Comparison of ENCODE assay signal across 9 mouse cellular contexts in the genomic region with DNA sequence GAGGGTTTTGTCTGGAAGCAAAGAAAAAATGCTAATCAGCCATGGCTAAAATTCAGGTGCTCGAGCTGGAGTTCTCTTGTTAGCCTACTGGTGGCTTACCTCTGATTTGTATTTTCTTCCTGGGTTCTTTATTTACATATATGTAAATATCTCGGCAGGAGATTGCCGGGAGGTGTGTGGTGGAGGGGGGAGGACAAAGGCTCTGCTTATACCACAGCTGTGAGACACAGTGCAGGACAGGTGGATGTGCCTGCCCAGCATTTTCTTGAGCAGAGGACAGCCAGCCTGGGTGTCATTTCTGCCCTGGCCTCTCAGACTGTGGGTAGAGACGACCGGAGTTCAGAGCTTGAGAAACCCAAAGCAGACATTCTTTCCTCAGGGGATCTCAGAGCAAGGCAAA. TPM values are rescaled to one million over a fixed set of nuclear protein-coding genes. Genes with fewer than 3 reads are reported as not detected.
DNase-seq lines count a peak whose midpoint lies in the region; ATAC-seq lines count a peak whose summit lies in the region.
"Had no signal": no experiment of that assay in that cellular context is flagged by ENCODE, and none has a peak within 500 bp of the region (broad histone marks: within the 10 kb centered on the region; RNA-seq: fewer than 3 reads in every experiment).

No protein-coding gene starts in this region.

- H3K4me3 ChIP-seq in heart, embryonic 16.5 days (ENCODE audit: low read length), result no peak overlapping the region
- no peak overlapping the region for H3K4me3 ChIP-seq in heart, embryonic 11.5 days (ENCODE audit: low read depth, low read length)
- H3K4me3 ChIP-seq in neural tube, embryonic 12.5 days, result no peak overlapping the region
- H3K4me3 ChIP-seq in neural tube, embryonic 15.5 days (replicated peaks), result no peak overlapping the region
- H3K4me3 ChIP-seq in hindbrain, embryonic 12.5 days, result no peak overlapping the region

- no peak overlapping the region; the same call in 1 of the 2 replicates for H3K9ac ChIP-seq in heart, embryonic 16.5 days (ENCODE audit: low read length)
- H3K9ac ChIP-seq in heart, embryonic 11.5 days (ENCODE audit: low read depth, low read length), result no peak overlapping the region
- 0 out of 2 replicates have a peak overlapping the region, but pooled peaks have one; percentile 5 for H3K9ac ChIP-seq in neural tube, embryonic 12.5 days
- no peak overlapping the region for H3K9ac ChIP-seq in neural tube, embryonic 15.5 days (replicated peaks)
- H3K9ac ChIP-seq in hindbrain, embryonic 12.5 days, result no peak overlapping the region

- H3K27me3 ChIP-seq in heart, embryonic 16.5 days (ENCODE audit: control insufficient read depth, insufficient read depth, low read length), result no peaks in the 10 kb centered on the region
- H3K27me3 ChIP-seq in heart, embryonic 11.5 days (ENCODE audit: control insufficient read depth, insufficient read depth, low read length), result no peaks in the 10 kb centered on the region
- no peaks in the 10 kb centered on the region for H3K27me3 ChIP-seq in neural tube, embryonic 12.5 days (replicated peaks)
- H3K27me3 ChIP-seq in neural tube, embryonic 15.5 days (replicated peaks), result no peaks in the 10 kb centered on the region
- H3K27me3 ChIP-seq in hindbrain, embryonic 12.5 days, result no peaks in the 10 kb centered on the region

- no peak overlapping the region for H3K4me2 ChIP-seq in heart, embryonic 16.5 days (ENCODE audit: low read depth, low read length)
- no peak overlapping the region for H3K4me2 ChIP-seq in heart, embryonic 11.5 days
- H3K4me2 ChIP-seq in neural tube, embryonic 12.5 days (replicated peaks), result no peak overlapping the region
- no peak overlapping the region for H3K4me2 ChIP-seq in neural tube, embryonic 15.5 days
- no peak overlapping the region for H3K4me2 ChIP-seq in hindbrain, embryonic 12.5 days (replicated peaks)

- ATAC-seq in heart, embryonic 16.5 days (replicated peaks; ENCODE audit: extremely low read depth, insufficient read depth, low FRiP score), result no peak
- ATAC-seq in heart, embryonic 11.5 days (replicated peaks; ENCODE audit: insufficient number of reproducible peaks, low FRiP score, low TSS enrichment), result no peak
- peak; percentile 63 for ATAC-seq in neural tube, embryonic 12.5 days (ENCODE audit: low FRiP score, low read depth)
- no peak for ATAC-seq in neural tube, embryonic 15.5 days (ENCODE audit: low FRiP score)
- no peak for ATAC-seq in hindbrain, embryonic 12.5 days (ENCODE audit: low FRiP score)

- H3K9me3 ChIP-seq in heart, embryonic 16.5 days (replicated peaks; ENCODE audit: control insufficient read depth, low read length), result no peaks in the 10 kb centered on the region
- no peaks in the 10 kb centered on the region for H3K9me3 ChIP-seq in heart, embryonic 11.5 days (replicated peaks; ENCODE audit: control insufficient read depth, low read length)
- H3K9me3 ChIP-seq in neural tube, embryonic 12.5 days, result no peaks in the 10 kb centered on the region
- H3K9me3 ChIP-seq in neural tube, embryonic 15.5 days (replicated peaks), result no peaks in the 10 kb centered on the region
- no peaks in the 10 kb centered on the region for H3K9me3 ChIP-seq in hindbrain, embryonic 12.5 days (replicated peaks)

- DNase-seq in frontal cortex, postnatal 25 days (ENCODE audit: low spot score in 2 of 2), result no peak
- DNase-seq in testis, postnatal 14 days (ENCODE audit: low spot score), result no peak
- no peak for DNase-seq in layer of hippocampus, postnatal 36 days

- 48% methylated on average over 5 of the region's 5 CpGs for WGBS in heart, embryonic 16.5 days
- 31% methylated on average over 5 of the region's 5 CpGs for WGBS in heart, embryonic 11.5 days (ENCODE audit: insufficient replicate concordance)
- WGBS in neural tube, embryonic 12.5 days, result 21% methylated on average over 5 of the region's 5 CpGs
- WGBS in neural tube, embryonic 15.5 days, result 22% methylated on average over 5 of the region's 5 CpGs
- 16% methylated on average over 5 of the region's 5 CpGs for WGBS in hindbrain, embryonic 12.5 days

- H3K27ac ChIP-seq in heart, embryonic 16.5 days (ENCODE audit: low read length), result peak overlapping the region; percentile 57
- H3K27ac ChIP-seq in heart, embryonic 11.5 days (ENCODE audit: low read depth, low read length), result no peak overlapping the region
- no peak overlapping the region for H3K27ac ChIP-seq in neural tube, embryonic 12.5 days
- no peak overlapping the region for H3K27ac ChIP-seq in neural tube, embryonic 15.5 days (replicated peaks)
- H3K27ac ChIP-seq in hindbrain, embryonic 12.5 days, result 0 out of 2 replicates have a peak overlapping the region, but pooled peaks have one; percentile 40

- peaks cover 50% of the 10 kb centered on the region for H3K4me1 ChIP-seq in heart, embryonic 16.5 days (ENCODE audit: control insufficient read depth, insufficient read depth, low read length)
- H3K4me1 ChIP-seq in heart, embryonic 11.5 days (ENCODE audit: control insufficient read depth, insufficient read depth, low read length), result peaks cover 46% of the 10 kb centered on the region
- peaks cover 29% of the 10 kb centered on the region for H3K4me1 ChIP-seq in neural tube, embryonic 12.5 days
- peaks cover 39% of the 10 kb centered on the region for H3K4me1 ChIP-seq in neural tube, embryonic 15.5 days
- peaks cover 35% of the 10 kb centered on the region for H3K4me1 ChIP-seq in hindbrain, embryonic 12.5 days

- H3K36me3 ChIP-seq in heart, embryonic 16.5 days (ENCODE audit: control insufficient read depth, insufficient read depth), result no peaks in the 10 kb centered on the region
- no peaks in the 10 kb centered on the region for H3K36me3 ChIP-seq in heart, embryonic 11.5 days (ENCODE audit: control insufficient read depth, insufficient read depth, low read length)
- no peaks in the 10 kb centered on the region for H3K36me3 ChIP-seq in neural tube, embryonic 12.5 days
- no peaks in the 10 kb centered on the region for H3K36me3 ChIP-seq in neural tube, embryonic 15.5 days
- H3K36me3 ChIP-seq in hindbrain, embryonic 12.5 days, result no peaks in the 10 kb centered on the region
- H3K36me3 ChIP-seq: G1E had no signal

RNA-seq across cellular contexts. Expression of gene Irf2bp2, which starts 7.5 kb away (rescaled TPM):
- 9.1 and 9.8 TPM in 2 replicates for polyA plus RNA-seq in heart, embryonic 16.5 days (2015; fragmentation: Nextera tagmentation; extraction: Ambion mirVana)
- 5.9 and 6.5 TPM in 2 replicates for polyA plus RNA-seq in heart, embryonic 11.5 days (2014; fragmentation: Nextera tagmentation; extraction: Ambion mirVana)
- 8.5 and 9.5 TPM in 2 replicates for polyA plus RNA-seq in neural tube, embryonic 12.5 days (2016; fragmentation: Nextera tagmentation; extraction: Ambion mirVana)
- polyA plus RNA-seq in neural tube, embryonic 15.5 days (2015; fragmentation: Nextera tagmentation; extraction: Ambion mirVana), result 9.8 and 10.4 TPM in 2 replicates
- polyA plus RNA-seq in hindbrain, embryonic 12.5 days (2016; fragmentation: Nextera tagmentation; extraction: Ambion mirVana), result 8.8 and 9.6 TPM in 2 replicates
- total RNA-seq in layer of hippocampus, postnatal 36 days (2021), result 10 to 100 TPM; 61.4 to 61.6 TPM

Comparison
In these comparisons a context has a peak if more than half of its experiments do, and no peak if none do; other contexts are left out.
1. H3K27ac ChIP-seq: peak in heart, embryonic 16.5 days (single experiment) and hindbrain, embryonic 12.5 days (single experiment); none in heart, embryonic 11.5 days (single experiment), neural tube, embryonic 12.5 days (single experiment) and neural tube, embryonic 15.5 days (single experiment).